In the genomic region with DNA sequence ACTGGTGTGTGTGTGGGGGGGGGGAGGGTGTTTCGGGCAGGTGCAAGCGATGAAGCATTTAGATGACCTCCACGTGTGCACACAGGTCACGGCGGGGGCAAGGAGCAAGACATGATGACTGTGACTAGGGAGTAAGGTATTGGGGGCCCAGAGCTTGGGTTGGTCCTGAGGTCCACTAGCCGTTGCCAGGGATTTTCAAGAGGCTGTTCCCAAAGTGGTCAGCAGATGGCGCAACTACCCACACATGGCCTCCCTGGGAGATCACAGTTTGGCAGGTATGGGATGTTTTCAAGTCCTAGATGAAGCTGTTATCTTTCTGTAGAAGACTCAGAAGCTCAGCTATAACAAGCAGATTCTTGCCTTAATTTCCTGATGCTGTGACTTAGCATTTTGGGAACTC, we compare ENCODE assay signal across 8 mouse cellular contexts. TPM values are rescaled to one million over a fixed set of nuclear protein-coding genes. Genes with fewer than 3 reads are reported as not detected.
DNase-seq lines count a peak whose midpoint lies in the region; ATAC-seq and TF ChIP-seq lines count a peak whose summit lies in the region.

No protein-coding gene starts in this region.

- peaks cover 12% of the 10 kb centered on the region for H3K4me1 ChIP-seq in hindbrain, postnatal 0 days (ENCODE audit: insufficient read depth, low read length)

- H3K9me3 ChIP-seq in hindbrain, postnatal 0 days (ENCODE audit: low read length): no peaks in the 10 kb centered on the region

- 25% methylated on average over 7 of the region's 7 CpGs for WGBS in hindbrain, postnatal 0 days

- TF ChIP-seq CTCF in hindbrain, postnatal 0 days (IDR thresholded peaks at IDR 0.05; ENCODE audit: low read depth): peak; percentile 88

- no peak overlapping the region for H3K4me2 ChIP-seq in hindbrain, postnatal 0 days (ENCODE audit: low read depth, low read length)

- no peak overlapping the region for H3K27ac ChIP-seq in hindbrain, postnatal 0 days

- no peak for ATAC-seq in cerebellum, adult (ENCODE audit: insufficient number of reproducible peaks, low FRiP score, low TSS enrichment)
- ATAC-seq in hindbrain, postnatal 0 days: no peak

- H3K4me3 ChIP-seq in hindbrain, postnatal 0 days (ENCODE audit: low read length): no peak overlapping the region

- H3K9ac ChIP-seq in hindbrain, postnatal 0 days (replicated peaks; ENCODE audit: low read length): no peak overlapping the region

- no peaks in the 10 kb centered on the region for H3K27me3 ChIP-seq in hindbrain, postnatal 0 days (ENCODE audit: insufficient read depth, low read length)

- H3K36me3 ChIP-seq in hindbrain, postnatal 0 days (ENCODE audit: insufficient read depth, low read length): peaks cover 3% of the 10 kb centered on the region; the same call in 1 of the 2 replicates

- DNase-seq in cerebellum, adult 11 months: peak; percentile 68
- peak; percentile 49 for DNase-seq in right cerebral cortex, adult 18-20 months
- DNase-seq in right cerebral cortex, postnatal 36 days (ENCODE audit: low spot score in 2 of 2): no peak
- peak; percentile 71 to 83 for DNase-seq in cerebellum, postnatal 4 days (ENCODE audit: low spot score in 2 of 2)
- peak; percentile 88 for DNase-seq in hindbrain, postnatal 0 days (ENCODE audit: low spot score)
- peak; percentile 64 to 71 for DNase-seq in lung, adult 18-20 months
- peak; percentile 52 for DNase-seq in skeletal muscle tissue, adult 2 months (ENCODE audit: low read depth, low spot score)

RNA-seq across cellular contexts. Expression of a gene that starts 2.8 kb away (rescaled TPM):
- 212 and 220 TPM in 2 replicates for total RNA-seq in hindbrain, postnatal 0 days (2014; rRNA removed)
- polyA plus RNA-seq in hindbrain, postnatal 0 days (2015; fragmentation: Nextera tagmentation; extraction: Ambion mirVana): 228 and 239 TPM in 2 replicates

RNA-seq across cellular contexts. Expression of a gene that starts 7.2 kb away (rescaled TPM):
- 40.5 and 54.8 TPM in 2 replicates for total RNA-seq in hindbrain, postnatal 0 days (2014; rRNA removed)
- 7.0 and 7.2 TPM in 2 replicates for polyA plus RNA-seq in hindbrain, postnatal 0 days (2015; fragmentation: Nextera tagmentation; extraction: Ambion mirVana)

RNA-seq across cellular contexts. Expression of a gene that starts 21.1 kb away (rescaled TPM):
- total RNA-seq in hindbrain, postnatal 0 days (2014; rRNA removed): 55.0 and 76.7 TPM in 2 replicates
- polyA plus RNA-seq in hindbrain, postnatal 0 days (2015; fragmentation: Nextera tagmentation; extraction: Ambion mirVana): 36.3 and 36.5 TPM in 2 replicates

RNA-seq across cellular contexts. Expression of a gene that starts 23.3 kb away (rescaled TPM):
- 0.83 and 1.2 TPM in 2 replicates for total RNA-seq in hindbrain, postnatal 0 days (2014; rRNA removed)
- 0.96 and 1.3 TPM in 2 replicates for polyA plus RNA-seq in hindbrain, postnatal 0 days (2015; fragmentation: Nextera tagmentation; extraction: Ambion mirVana)

Comparison
In these comparisons a context has a peak if more than half of its experiments do, and no peak if none do; other contexts are left out.
1. DNase-seq: peak in cerebellum, adult 11 months (single experiment), right cerebral cortex, adult 18-20 months (single experiment), cerebellum, postnatal 4 days (2 of 2), hindbrain, postnatal 0 days (single experiment), lung, adult 18-20 months (2 of 2) and skeletal muscle tissue, adult 2 months (single experiment); none in right cerebral cortex, postnatal 36 days (0 of 2).